Mouse (Mus musculus) C2C12 (cell line): ENCODE measurements around the gene Cd180.

ENCODE experiments used
- CEBPB ChIP-seq: IDR thresholded peaks from one replicate; pipeline ENCODE4 v1.6.1; 2011; ENCODE audit warnings: low read depth, mild to moderate bottlenecking, control low read depth, moderate library complexity
- CTCF ChIP-seq: IDR thresholded peaks from one replicate; pipeline ENCODE4 v1.5.1; 2011; ENCODE audit not compliant: control insufficient read depth, insufficient read depth, insufficient read length
- FOSL1 ChIP-seq: IDR thresholded peaks from one replicate; pipeline ENCODE4 v1.8.0; 2011; ENCODE audit warnings: mild to moderate bottlenecking, low read length; ENCODE audit not compliant: poor library complexity, insufficient read depth, severe bottlenecking
- MAX ChIP-seq: IDR thresholded peaks from one replicate; pipeline ENCODE4 v1.6.1; 2011; ENCODE audit warnings: mild to moderate bottlenecking, control low read depth
- MYOD1 ChIP-seq: IDR thresholded peaks from one replicate; pipeline ENCODE4 v1.6.1; 2011; ENCODE audit warnings: low read depth; ENCODE audit not compliant: control insufficient read depth, insufficient read length
- MYOG ChIP-seq: IDR thresholded peaks from one replicate; pipeline ENCODE4 v1.6.1; 2011; ENCODE audit not compliant: control insufficient read depth, insufficient read length; ENCODE audit errors: extremely low read depth
- USF1 ChIP-seq: IDR thresholded peaks from one replicate; pipeline ENCODE4 v1.6.1; 2011; ENCODE audit warnings: low read depth, mild to moderate bottlenecking, control low read depth, moderate library complexity

DNA sequence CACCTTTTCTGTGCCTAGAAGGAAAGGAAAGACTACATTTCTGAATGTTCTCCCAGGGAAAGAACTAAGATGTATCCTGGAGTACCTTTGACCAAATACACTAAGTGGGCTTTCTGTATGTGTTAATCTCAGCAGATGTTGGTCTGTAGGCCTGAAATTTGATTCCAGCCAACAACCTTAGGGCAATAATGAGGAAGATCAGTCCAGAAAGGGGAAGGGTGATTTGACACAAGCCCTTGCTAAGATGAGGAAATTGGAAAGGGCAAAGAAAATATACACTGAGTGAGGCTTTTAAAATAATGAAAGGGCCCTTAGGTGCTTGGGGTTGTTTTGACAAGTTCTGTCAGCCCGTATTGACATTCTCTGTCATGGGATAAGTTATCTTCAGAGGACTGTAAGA, 23.6 kb downstream of the Cd180 start:
- TF ChIP-seq CTCF (no peak), MYOD1 (no peak), FOSL1 (no peak), CEBPB (no peak), MAX (no peak), USF1 (no peak), MYOG (no peak)
